Mouse (Mus musculus) brain, embryonic 14.5 days (tissue): ENCODE data around the gene Myo18b.

Experiments
- CTCF ChIP-seq: fragments of 200-500 bp; IDR thresholded peaks from 2 replicates; pipeline ENCODE4 v1.5.1; 2012; ENCODE audit warnings: inconsistent platforms, mild to moderate bottlenecking, moderate library complexity, borderline replicate concordance; ENCODE audit not compliant: insufficient read depth, insufficient read length; ENCODE audit errors: extremely low read depth
- POLR2A ChIP-seq: fragments of 200-500 bp; IDR thresholded peaks from 2 replicates; pipeline ENCODE4 v1.6.1; 2012; ENCODE audit warnings: mild to moderate bottlenecking, inconsistent platforms, borderline replicate concordance; ENCODE audit not compliant: poor library complexity, insufficient read depth, insufficient read length, severe bottlenecking; ENCODE audit errors: extremely low read depth

DNA sequence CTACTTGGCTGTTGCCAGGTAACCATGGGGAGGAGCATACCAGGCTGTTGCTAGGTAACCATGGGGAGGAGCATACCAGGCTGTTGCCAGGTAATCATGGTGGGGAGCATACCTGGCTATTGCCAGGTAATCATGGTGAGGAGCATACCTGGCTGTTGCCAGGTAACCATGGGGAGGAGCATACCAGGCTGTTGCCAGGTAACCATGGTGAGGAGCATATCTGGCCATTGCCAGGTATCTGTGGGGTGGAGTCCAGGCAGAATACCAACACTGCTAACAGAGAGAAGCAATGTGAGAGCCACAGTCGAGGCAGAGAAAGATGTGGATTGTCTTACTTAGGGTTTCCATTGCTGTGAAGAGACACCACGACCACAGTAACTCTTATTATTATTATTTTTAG, 250.6 kb downstream of the Myo18b start:
- TF ChIP-seq CTCF (no peak), POLR2A (no peak)
